Mouse (Mus musculus) limb, embryonic 14.5 days (tissue): Measurements from ENCODE around the gene Gzmd. TPM values are rescaled to one million over a fixed set of nuclear protein-coding genes. Genes with fewer than 3 reads are reported as not detected.
A peak's percentile ranks its signal among the peaks of the same experiment; 100 is the strongest.
"Not testable (repeated sequence)": the region's sequence is repeated elsewhere in the genome, so short reads cannot be mapped to it uniquely, and the experiment has no call there.

Experiments used
- ATAC-seq: fragments of 200-750 bp; cut with Nextera tagmentation; 2 replicates; pipeline ENCODE4 v1.8.0; 2017; ENCODE audit warnings: low read depth, moderate number of reproducible peaks, moderate TSS enrichment; ENCODE audit not compliant: low FRiP score
- DNase-seq: peaks from one replicate; pipeline ENCODE4 v3.0.0-alpha.2; 2015; ENCODE audit warnings: low spot score
- H3K27ac ChIP-seq: fragments of 300-500 bp; sonication (generic); replicated peaks from 2 replicates; pipeline ENCODE4 v1.5.1; 2014; ENCODE audit warnings: low read depth, mild to moderate bottlenecking, low read length, moderate library complexity, mixed read lengths
- H3K27me3 ChIP-seq: fragments of 300-500 bp; sonication (generic); 2 replicates; pipeline ENCODE4 v1.6.1; 2014; ENCODE audit warnings: low read length, mixed read lengths; ENCODE audit not compliant: control insufficient read depth, insufficient read depth
- H3K36me3 ChIP-seq: fragments of 300-500 bp; sonication (generic); 2 replicates; pipeline ENCODE4 v1.6.1; 2014; ENCODE audit warnings: mild to moderate bottlenecking, low read length, moderate library complexity, mixed read lengths; ENCODE audit not compliant: control insufficient read depth, insufficient read depth
- H3K4me1 ChIP-seq: fragments of 300-500 bp; sonication (generic); 2 replicates; pipeline ENCODE4 v1.6.1; 2014; ENCODE audit warnings: antibody characterized with exemption, low read length, mixed read lengths; ENCODE audit not compliant: control insufficient read depth, insufficient read depth
- H3K4me2 ChIP-seq: fragments of 300-500 bp; sonication (generic); replicated peaks from 2 replicates; pipeline ENCODE4 v1.6.1; 2014; ENCODE audit warnings: low read depth, mild to moderate bottlenecking, low read length, moderate library complexity; ENCODE audit not compliant: severe bottlenecking
- H3K4me3 ChIP-seq: fragments of 300-500 bp; sonication (generic); replicated peaks from 2 replicates; pipeline ENCODE4 v1.5.1; 2014; ENCODE audit warnings: low read length
- H3K9ac ChIP-seq: fragments of 300-500 bp; sonication (generic); 2 replicates; pipeline ENCODE4 v1.6.1; 2014; ENCODE audit warnings: mild to moderate bottlenecking, low read depth, low read length, moderate library complexity; ENCODE audit not compliant: severe bottlenecking
- H3K9me3 ChIP-seq: fragments of 300-500 bp; sonication (generic); 2 replicates; pipeline ENCODE4 v1.6.1; 2016; ENCODE audit warnings: low read length; ENCODE audit not compliant: control insufficient read depth
- POLR2A ChIP-seq: fragments of 200-500 bp; IDR thresholded peaks from 2 replicates; pipeline ENCODE4 v1.8.0; 2012; ENCODE audit warnings: inconsistent platforms, mild to moderate bottlenecking, moderate library complexity, borderline replicate concordance; ENCODE audit not compliant: insufficient read depth, insufficient read length; ENCODE audit errors: extremely low read depth
- WGBS: fragments of 180-500 bp; shearing (Covaris S2); extraction: QIAGEN DNeasy Blood & Tissue Kit; methylation state at CpG from one replicate; pipeline ENCODE4 v1.1.7; 2014; 5-methylcytosine and 5-hydroxymethylcytosine counted together
- polyA plus RNA-seq, 2 experiments: library from polyadenylated mRNA; depleted of rRNA in 1 of 2; stranded (reverse) in 1 of 2; unstranded in 1 of 2; fragments of >200 nt; fragmentation: Nextera tagmentation in 1 of 2; extraction: Ambion mirVana in 1 of 2; gene quantifications; 2 replicates each; pipeline versions ENCODE4 v1.2.1 to v1.2.3; 2012 to 2014

The Gzmd gene
- polyA plus RNA-seq (2012; rRNA removed) (0.09 and 0.41 TPM in 2 replicates), polyA plus RNA-seq (2014; fragmentation: Nextera tagmentation; extraction: Ambion mirVana) (not detected in 2 replicates)

GRCm38 (mm10) chr14:56132508-56132907 lies at the start of gene Gzmd:
Gzmd (minus strand) TSS chr14:56132608.
- H3K9ac ChIP-seq, H3K4me3 ChIP-seq, H3K36me3 ChIP-seq, H3K4me2 ChIP-seq, H3K27me3 ChIP-seq, H3K9me3 ChIP-seq, H3K4me1 ChIP-seq, ATAC-seq, DNase-seq, H3K27ac ChIP-seq: not testable (repeated sequence)
- 80% methylated on average over 2 of the region's 2 CpGs for WGBS

GRCm38 (mm10) chr14:56177651-56178050 lies 45.2 kb upstream of the Gzmd start:
- H3K4me3 ChIP-seq, H3K9me3 ChIP-seq, H3K4me1 ChIP-seq, H3K4me2 ChIP-seq, ATAC-seq, H3K27me3 ChIP-seq, H3K9ac ChIP-seq, H3K27ac ChIP-seq, H3K36me3 ChIP-seq: not testable (repeated sequence)
- DNase-seq = peak; percentile 18
- WGBS = 23% methylated on average over 8 of the region's 8 CpGs

DNA sequence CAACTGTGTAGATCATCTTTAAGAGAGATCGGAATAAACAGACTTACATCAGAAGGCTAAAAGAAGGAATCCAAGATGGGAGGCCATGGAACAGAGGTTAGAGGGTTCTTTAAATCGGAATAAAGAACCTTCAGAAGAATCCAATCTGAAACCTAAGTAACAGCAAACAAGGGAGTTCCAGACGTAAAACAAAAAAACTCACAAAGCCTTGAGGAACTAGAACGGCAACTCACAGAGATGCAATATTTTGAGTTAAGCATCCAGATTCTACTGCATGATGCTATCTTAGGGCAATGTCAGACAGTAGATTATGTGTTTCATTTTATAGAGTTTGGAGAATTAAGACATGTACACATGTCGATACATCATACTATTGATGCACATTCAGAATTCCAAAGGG lies 42.1 kb upstream of the Gzmd start, which contains the start of gene Gzmn:
Gzmn (minus strand) TSS at position 101 of the 400 bp plus-strand sequence.
- no peaks in the 10 kb centered on the region for H3K4me1 ChIP-seq
- no peak within 1 kb of the TSS for H3K4me3 ChIP-seq
- DNase-seq (no peak), ATAC-seq (no peak)
- H3K9me3 ChIP-seq = no peaks in the 10 kb centered on the region
- no peak within 1 kb of the TSS for H3K9ac ChIP-seq
- no peaks in the 10 kb centered on the region for H3K36me3 ChIP-seq
- no peak within 1 kb of the TSS for H3K4me2 ChIP-seq
- no peak within 1 kb of the TSS for H3K27ac ChIP-seq
- WGBS = 89% methylated on average over 5 of the region's 5 CpGs
- no peak for TF ChIP-seq POLR2A
- H3K27me3 ChIP-seq = no peaks in the 10 kb centered on the region

DNA sequence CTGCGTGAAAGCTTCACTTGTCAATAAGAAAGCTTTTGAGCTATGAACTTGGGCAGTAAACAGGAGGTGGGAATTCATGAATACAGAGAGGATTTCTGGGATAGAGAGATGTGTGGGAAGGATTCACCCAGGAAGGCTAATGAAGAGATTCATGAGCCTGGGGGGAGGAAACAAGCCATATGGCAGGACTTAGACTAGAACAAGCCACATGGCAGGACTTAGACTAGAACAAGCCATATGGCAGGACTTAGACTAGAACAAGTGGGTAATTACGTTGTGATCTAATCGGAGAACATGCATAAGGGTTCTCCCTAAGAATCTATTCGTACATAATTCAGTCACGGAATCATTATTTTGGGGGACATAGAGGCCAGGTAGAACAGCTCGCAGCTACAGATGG lies 41.0 kb upstream of the Gzmd start:
- Histone ChIP-seq H3K27ac (no peak overlapping the region), H3K9me3 (no peaks in the 10 kb centered on the region), H3K9ac (no peak overlapping the region), H3K36me3 (no peaks in the 10 kb centered on the region), H3K4me2 (no peak overlapping the region), H3K4me3 (no peak overlapping the region), H3K27me3 (no peaks in the 10 kb centered on the region), H3K4me1 (no peaks in the 10 kb centered on the region)
- no peak for TF ChIP-seq POLR2A
- DNase-seq = no peak
- 91% methylated on average over 6 of the region's 6 CpGs for WGBS
- no peak for ATAC-seq

GRCm38 (mm10) chr14:56172744-56173143 lies 40.3 kb upstream of the Gzmd start:
- Histone ChIP-seq H3K27me3 (no peaks in the 10 kb centered on the region), H3K4me1 (no peaks in the 10 kb centered on the region), H3K4me3 (no peak overlapping the region), H3K9ac (no peak overlapping the region), H3K4me2 (no peak overlapping the region), H3K9me3 (no peaks in the 10 kb centered on the region), H3K36me3 (no peaks in the 10 kb centered on the region), H3K27ac (no peak overlapping the region)
- TF ChIP-seq POLR2A = no peak
- DNase-seq = no peak
- WGBS = 89% methylated on average over 5 of the region's 5 CpGs
- ATAC-seq = no peak

DNA sequence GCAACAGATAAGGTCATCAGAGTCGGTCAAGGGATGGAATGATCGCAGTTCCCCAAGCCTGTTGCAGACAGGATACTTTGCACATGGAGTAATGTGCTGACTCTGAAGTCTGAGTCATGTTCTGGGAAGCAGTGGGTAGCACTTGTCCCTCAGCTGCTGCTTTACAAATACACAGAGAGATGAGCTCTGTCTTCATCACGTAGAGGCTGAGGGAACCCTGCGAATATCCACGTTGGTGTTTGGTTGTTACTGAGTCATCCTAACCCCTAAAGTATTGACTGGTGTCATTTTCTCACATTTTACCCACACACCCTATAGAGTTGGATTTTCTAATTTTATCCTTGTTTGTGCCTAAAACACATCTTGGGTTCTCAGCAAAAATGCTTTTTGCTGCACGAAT lies 35.6 kb upstream of the Gzmd start:
- Histone ChIP-seq H3K9me3 (no peaks in the 10 kb centered on the region), H3K27ac (no peak overlapping the region), H3K9ac (no peak overlapping the region), H3K4me1 (no peaks in the 10 kb centered on the region), H3K27me3 (no peaks in the 10 kb centered on the region), H3K4me3 (no peak overlapping the region), H3K4me2 (no peak overlapping the region), H3K36me3 (no peaks in the 10 kb centered on the region)
- no peak for ATAC-seq
- DNase-seq = no peak
- no peak for TF ChIP-seq POLR2A
- 74% methylated on average over 6 of the region's 6 CpGs for WGBS
